Mouse (Mus musculus) stomach, postnatal 0 days (tissue): ENCODE data around the gene Zfp800. TPM values are rescaled to one million over a fixed set of nuclear protein-coding genes. Genes with fewer than 3 reads are reported as not detected.
A peak's percentile ranks its signal among the peaks of the same experiment; 100 is the strongest.

Source experiments
- ATAC-seq: fragments of 200-750 bp; cut with Nextera tagmentation; 2 replicates; pipeline ENCODE4 v1.8.0; 2017; ENCODE audit not compliant: low FRiP score, low TSS enrichment
- DNase-seq: peaks from one replicate; pipeline ENCODE4 v3.0.0-alpha.2; 2016; ENCODE audit warnings: low spot score
- H3K27ac ChIP-seq: fragments of 300-500 bp; sonication (generic); replicated peaks from 2 replicates; pipeline ENCODE4 v1.5.1; 2014; ENCODE audit warnings: mild to moderate bottlenecking, control low read depth
- H3K27me3 ChIP-seq: fragments of 300-500 bp; sonication (generic); 2 replicates; pipeline ENCODE4 v1.6.1; 2014; ENCODE audit warnings: low read length; ENCODE audit not compliant: control insufficient read depth, insufficient read depth
- H3K36me3 ChIP-seq: fragments of 300-500 bp; sonication (generic); 2 replicates; pipeline ENCODE4 v1.6.1; 2014; ENCODE audit warnings: low read length, mixed read lengths; ENCODE audit not compliant: control insufficient read depth, insufficient read depth
- H3K4me1 ChIP-seq: fragments of 300-500 bp; sonication (generic); replicated peaks from 2 replicates; pipeline ENCODE4 v1.6.1; 2014; ENCODE audit warnings: antibody characterized with exemption; ENCODE audit not compliant: control insufficient read depth, insufficient read depth
- H3K4me2 ChIP-seq: fragments of 300-500 bp; sonication (generic); replicated peaks from 2 replicates; pipeline ENCODE4 v1.6.1; 2014; ENCODE audit warnings: low read depth, mild to moderate bottlenecking, control low read depth, moderate library complexity
- H3K4me3 ChIP-seq: fragments of 300-500 bp; sonication (generic); 2 replicates; pipeline ENCODE4 v1.5.1; 2014; ENCODE audit warnings: low read depth, low read length, control low read depth
- H3K9ac ChIP-seq: fragments of 300-500 bp; sonication (generic); 2 replicates; pipeline ENCODE4 v1.6.1; 2014; ENCODE audit warnings: mild to moderate bottlenecking, low read length, control low read depth, mixed read lengths
- H3K9me3 ChIP-seq: fragments of 300-500 bp; sonication (generic); 2 replicates; pipeline ENCODE4 v1.6.1; 2016; ENCODE audit warnings: low read length; ENCODE audit not compliant: control insufficient read depth
- CTCF ChIP-seq: IDR thresholded peaks from 2 replicates; pipeline ENCODE4 v1.5.1; 2016; ENCODE audit warnings: antibody characterized with exemption, low read depth, mild to moderate bottlenecking, moderate library complexity
- EP300 ChIP-seq: optimal IDR thresholded peaks from 2 replicates; pipeline ENCODE3; 2016; ENCODE audit warnings: antibody characterized with exemption
- WGBS: fragments of 180-500 bp; shearing (Covaris S2); extraction: QIAGEN DNeasy Blood & Tissue Kit; methylation state at CpG from one replicate; pipeline ENCODE4 v1.1.7; 2014; 5-methylcytosine and 5-hydroxymethylcytosine counted together
- polyA plus RNA-seq: library from polyadenylated mRNA; unstranded; fragments of >200 nt; fragmentation: Nextera tagmentation; extraction: Ambion mirVana; gene quantifications from 2 replicates; pipeline ENCODE4 v1.2.1, GENCODE M21; 2015

Zfp800 gene
- 17.8 and 18.4 TPM in 2 replicates for polyA plus RNA-seq

DNA sequence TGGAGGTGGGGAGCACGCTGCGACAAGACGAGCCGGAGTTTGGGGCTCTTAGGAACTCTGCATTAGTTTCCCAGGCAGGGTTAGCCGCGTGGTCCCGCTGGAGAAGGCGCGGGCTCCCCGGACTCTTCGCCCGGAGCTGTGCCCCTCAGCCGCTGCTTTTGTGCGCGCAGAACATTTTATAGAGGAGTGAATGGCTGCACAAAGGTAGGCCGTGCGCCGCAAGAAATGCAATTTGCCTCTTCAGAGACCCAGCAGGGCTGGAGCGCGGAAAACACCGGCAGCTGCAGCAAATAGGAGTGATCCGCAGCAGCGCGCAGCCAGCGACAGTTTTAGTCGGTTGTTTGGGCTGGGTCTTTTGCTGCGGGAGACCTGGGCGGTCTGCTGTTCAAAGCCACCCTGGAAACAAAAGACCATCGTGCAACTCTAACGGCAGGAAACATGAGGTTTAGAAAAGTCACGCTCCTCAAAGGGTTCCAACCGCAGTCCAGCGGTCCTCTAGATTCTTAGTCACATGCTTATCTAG is at the start of gene Zfp800:
Gene Zfp800 (minus strand): TSS at position 325 of the 523 bp plus-strand sequence.
- no peaks in the 10 kb centered on the region for H3K4me1 ChIP-seq
- whole genome bisulfite sequencing: under 1% methylated on average over 33 of the region's 33 CpGs
- H3K4me3 ChIP-seq: peak within 1 kb of the TSS; percentile 41
- peak within 1 kb of the TSS; percentile 28; the same call in 1 of the 2 replicates for H3K9ac ChIP-seq
- TF ChIP-seq CTCF (no peak), EP300 (no peak)
- H3K27ac ChIP-seq: no peak within 1 kb of the TSS
- H3K9me3 ChIP-seq: no peaks in the 10 kb centered on the region
- ATAC-seq (no peak), DNase-seq (peak; percentile 21)
- peak within 1 kb of the TSS; percentile 82 for H3K4me2 ChIP-seq
- H3K36me3 ChIP-seq: no peaks in the 10 kb centered on the region
- H3K27me3 ChIP-seq: no peaks in the 10 kb centered on the region; the same call in 1 of the 2 replicates

GRCm38 (mm10) chr6:28431538-28431855 is 33.7 kb upstream of the Zfp800 start:
- WGBS: 54% methylated on average over 6 of the region's 6 CpGs
- TF ChIP-seq CTCF (no peak), EP300 (no peak)
- Histone ChIP-seq H3K27me3 (no peaks in the 10 kb centered on the region), H3K9ac (no peak overlapping the region), H3K4me1 (no peaks in the 10 kb centered on the region), H3K36me3 (no peaks in the 10 kb centered on the region), H3K27ac (no peak overlapping the region), H3K4me2 (no peak overlapping the region), H3K4me3 (no peak overlapping the region), H3K9me3 (no peaks in the 10 kb centered on the region)
- no peak for DNase-seq
- no peak for ATAC-seq

- Histone ChIP-seq H3K9me3 (no peaks in the 10 kb centered on the region), H3K27me3 (no peaks in the 10 kb centered on the region), H3K36me3 (no peaks in the 10 kb centered on the region), H3K4me2 (no peak overlapping the region), H3K27ac (no peak overlapping the region), H3K4me3 (no peak overlapping the region), H3K4me1 (no peaks in the 10 kb centered on the region), H3K9ac (no peak overlapping the region)
- no peak for DNase-seq
- no peak for TF ChIP-seq EP300
- no peak for TF ChIP-seq CTCF
- no peak for ATAC-seq
- WGBS: 75% methylated on average over 10 of the region's 10 CpGs
These were observed 33.2 kb upstream of the Zfp800 start for GRCm38 (mm10) chr6:28430795-28431537.

GRCm38 (mm10) chr6:28429870-28430269 is 32.1 kb upstream of the Zfp800 start:
- ATAC-seq (no peak), DNase-seq (no peak)
- Histone ChIP-seq H3K9ac (no peak overlapping the region), H3K9me3 (no peaks in the 10 kb centered on the region), H3K27me3 (no peaks in the 10 kb centered on the region), H3K4me3 (no peak overlapping the region), H3K27ac (no peak overlapping the region), H3K4me1 (no peaks in the 10 kb centered on the region), H3K4me2 (no peak overlapping the region), H3K36me3 (no peaks in the 10 kb centered on the region)
- no peak for TF ChIP-seq CTCF
- TF ChIP-seq EP300: no peak
- WGBS: 86% methylated on average over 11 of the region's 11 CpGs

DNA sequence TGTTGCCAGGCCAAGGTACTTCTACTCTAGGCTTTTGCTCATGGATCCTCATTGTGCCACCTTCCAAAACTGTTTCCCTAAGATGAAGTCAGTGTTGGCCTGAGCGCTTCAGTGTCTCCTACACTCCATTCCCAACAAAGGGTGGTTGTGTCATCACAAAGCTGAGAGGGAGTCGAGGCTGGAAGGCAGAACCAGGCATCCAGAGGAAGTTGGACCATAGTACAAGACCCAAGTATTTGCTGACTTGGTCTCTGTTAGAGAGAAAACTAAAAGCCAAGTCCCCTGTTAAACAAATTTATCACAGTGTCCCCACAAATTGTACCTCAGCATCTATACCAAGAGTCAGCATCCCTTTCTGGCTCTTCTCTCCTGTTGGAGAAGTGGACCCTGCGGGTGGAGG is 30.5 kb upstream of the Zfp800 start, which contains the start of gene Gcc1:
Gene Gcc1 (minus strand): TSS at position 101 of the 400 bp plus-strand sequence.
- Histone ChIP-seq H3K27ac (no peak within 1 kb of the TSS), H3K9me3 (no peaks in the 10 kb centered on the region), H3K4me2 (no peak within 1 kb of the TSS), H3K4me1 (0 out of 2 replicates have a peak, but pooled peaks cover 5% of the 10 kb centered on the region), H3K27me3 (no peaks in the 10 kb centered on the region), H3K4me3 (no peak within 1 kb of the TSS), H3K9ac (no peak within 1 kb of the TSS), H3K36me3 (no peaks in the 10 kb centered on the region)
- 86% methylated on average over 3 of the region's 3 CpGs for WGBS
- no peak for DNase-seq
- no peak for ATAC-seq
- TF ChIP-seq CTCF (no peak), EP300 (no peak)

- H3K27me3 ChIP-seq: no peaks in the 10 kb centered on the region
- WGBS: 82% methylated on average over 3 of the region's 3 CpGs
- TF ChIP-seq EP300: no peak
- no peak for TF ChIP-seq CTCF
- H3K9ac ChIP-seq: no peak within 1 kb of the TSS
- H3K4me3 ChIP-seq: no peak within 1 kb of the TSS
- ATAC-seq: no peak
- H3K9me3 ChIP-seq: no peaks in the 10 kb centered on the region
- H3K27ac ChIP-seq: no peak within 1 kb of the TSS
- H3K4me1 ChIP-seq: 0 out of 2 replicates have a peak, but pooled peaks cover 5% of the 10 kb centered on the region
- no peaks in the 10 kb centered on the region for H3K36me3 ChIP-seq
- DNase-seq: no peak
- no peak within 1 kb of the TSS for H3K4me2 ChIP-seq
These were observed 29.5 kb upstream of the Zfp800 start, which contains the start of gene Fscn3 for GRCm38 (mm10) chr6:28427096-28427839. Fscn3 (plus strand) TSS chr6:28427789.
